Mouse (Mus musculus) liver, adult 2 months (tissue): ENCODE results near the gene Bpifa5.

Source experiments
- CTCF ChIP-seq: fragments of 200-500 bp; IDR thresholded peaks from 2 replicates; pipeline ENCODE4 v1.5.1; 2011; ENCODE audit warnings: low read depth, low read length, control low read depth
- POLR2A ChIP-seq: fragments of 200-500 bp; IDR thresholded peaks from 2 replicates; pipeline ENCODE4 v1.6.1; 2011; ENCODE audit warnings: low read length, control low read depth; ENCODE audit not compliant: insufficient read depth; ENCODE audit errors: extremely low read depth

DNA sequence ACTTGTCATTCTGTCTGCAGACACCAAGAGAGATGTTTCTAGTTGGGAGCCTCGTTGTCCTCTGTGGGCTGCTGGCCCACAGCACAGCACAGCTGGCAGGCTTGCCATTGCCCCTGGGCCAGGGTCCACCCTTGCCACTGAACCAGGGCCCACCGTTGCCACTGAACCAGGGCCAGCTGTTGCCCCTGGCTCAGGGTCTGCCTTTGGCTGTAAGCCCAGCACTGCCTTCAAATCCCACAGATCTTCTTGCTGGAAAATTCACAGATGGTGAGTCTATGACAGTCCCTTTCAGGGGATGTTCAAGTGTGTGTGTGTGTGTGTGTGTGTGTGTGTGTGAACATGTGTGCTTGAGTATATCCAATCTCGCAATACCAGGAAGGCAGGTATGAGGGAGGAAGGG lies 18.7 kb upstream of the Bpifa5 start:
- TF ChIP-seq CTCF (no peak), POLR2A (no peak)
